Mouse (Mus musculus): ENCODE results near the gene Spdya.
"Not testable (repeated sequence)": the region's sequence is repeated elsewhere in the genome, so short reads cannot be mapped to it uniquely, and the experiment has no call there.

Spdya gene

DNA sequence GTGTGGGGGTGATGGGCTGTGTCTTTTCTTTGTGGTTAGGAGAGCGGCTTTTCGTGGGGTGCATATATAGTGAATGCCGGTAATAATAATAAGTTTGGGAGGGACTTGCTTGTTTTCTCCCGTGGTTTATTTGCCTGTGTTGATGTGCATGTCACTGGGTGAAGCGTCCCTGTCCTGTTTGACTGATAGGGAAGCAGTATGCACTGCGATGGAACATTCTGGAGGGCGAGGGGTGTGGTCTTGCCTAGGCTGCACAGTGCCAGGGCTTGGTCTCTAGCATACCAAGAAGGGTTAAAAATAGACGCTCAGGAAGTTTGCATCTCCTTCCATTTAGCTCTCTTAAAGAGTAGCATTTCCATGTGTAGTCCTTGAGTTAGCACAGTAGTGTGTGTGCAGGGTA, 84.9 kb downstream of the Spdya start:
- no peak for DNase-seq

DNA sequence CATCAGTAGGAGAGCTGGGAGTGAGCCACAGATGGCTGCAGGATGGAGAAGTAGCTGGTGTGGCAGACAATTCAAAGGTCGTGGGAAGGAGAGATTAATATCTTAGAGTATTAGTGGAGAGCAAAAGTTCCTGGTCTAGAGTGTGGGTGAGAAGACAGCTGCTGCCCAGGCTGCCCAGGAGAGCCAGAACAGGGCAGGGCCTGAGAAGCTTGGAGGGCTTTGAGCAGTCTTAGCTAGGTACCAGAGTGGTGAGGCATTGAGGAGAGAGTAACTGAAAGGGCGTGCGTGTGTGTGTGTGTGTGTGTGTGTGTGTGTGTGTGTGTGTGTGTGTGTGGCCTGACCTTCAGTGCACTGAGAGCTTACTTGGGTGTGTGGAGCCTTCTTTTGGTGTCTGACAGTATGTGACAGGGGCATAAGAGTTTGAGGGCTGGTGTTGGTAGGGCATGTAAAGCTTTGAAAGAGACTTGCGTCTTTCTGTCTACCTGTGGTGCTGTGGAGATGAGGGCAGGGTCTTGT, 85.9 kb downstream of the Spdya start:
- DNase-seq = no peak

DNA sequence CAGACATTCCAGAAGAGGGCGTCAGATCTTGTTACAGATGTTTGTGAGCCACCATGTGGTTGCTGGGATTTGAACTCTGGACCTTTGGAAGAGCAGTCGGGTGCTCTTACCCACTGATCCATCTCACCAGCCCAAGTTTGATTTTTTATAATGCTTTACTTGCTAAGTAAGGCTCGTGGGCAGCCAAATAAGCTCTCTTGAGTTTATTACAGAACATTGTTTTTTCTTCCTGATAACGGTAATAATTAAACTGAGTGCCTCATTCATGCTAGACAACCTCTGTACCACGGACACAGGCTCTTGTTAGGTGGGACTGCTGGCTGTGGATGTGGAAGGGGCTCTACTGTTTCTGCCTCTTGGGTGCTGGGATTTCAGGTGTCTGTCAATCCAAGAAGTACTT, 87.2 kb downstream of the Spdya start:
- not testable (repeated sequence) for DNase-seq

All from thymus, postnatal 25 days (tissue).